In the genomic region with DNA sequence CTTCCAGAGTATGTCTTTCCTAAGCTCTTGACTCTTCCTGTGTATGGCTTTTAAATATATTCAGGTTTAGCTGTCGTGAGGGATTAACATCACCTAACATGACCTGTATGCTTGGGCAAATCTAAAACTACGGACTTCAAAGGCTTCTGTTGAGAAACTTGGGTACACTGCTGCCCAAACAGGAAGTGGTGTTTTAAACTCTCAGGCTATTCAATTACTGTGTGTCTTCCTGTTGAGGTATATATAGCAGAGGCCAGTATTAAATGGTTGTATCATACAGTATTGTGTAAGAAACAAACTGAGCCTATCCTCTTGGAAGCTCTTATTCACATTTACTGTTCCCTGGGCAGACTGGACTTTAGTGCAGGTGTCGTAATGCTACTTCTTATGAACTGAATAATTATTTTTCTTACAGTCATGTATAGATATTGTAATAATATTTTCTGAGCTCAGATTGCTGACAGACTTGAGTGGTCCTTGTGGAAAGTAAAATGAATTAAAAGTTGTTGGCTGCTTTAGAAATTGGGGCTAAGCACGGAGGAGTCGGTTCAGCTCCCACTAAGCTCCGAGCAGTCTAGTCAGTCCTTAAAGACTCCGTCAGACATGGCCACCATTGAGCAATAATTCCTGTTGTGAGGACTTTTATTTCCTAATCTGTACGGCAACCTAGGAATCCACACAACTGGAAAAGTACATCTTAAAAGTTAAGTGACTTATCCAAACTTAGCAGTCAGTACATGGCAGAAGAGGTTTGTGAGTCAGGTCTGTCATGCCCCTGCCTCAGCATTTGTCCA, we compare ENCODE assay signal across 13 mouse cellular contexts. TPM values are rescaled to one million over a fixed set of nuclear protein-coding genes. Genes with fewer than 3 reads are reported as not detected.
DNase-seq lines count a peak whose midpoint lies in the region; ATAC-seq and TF ChIP-seq lines count a peak whose summit lies in the region.
"Had no signal": no experiment of that assay in that cellular context is flagged by ENCODE, and none has a peak within 500 bp of the region (broad histone marks: within the 10 kb centered on the region; RNA-seq: fewer than 3 reads in every experiment).

No protein-coding gene starts in this region.

- no peak overlapping the region for H3K9ac ChIP-seq in kidney, embryonic 16.5 days (replicated peaks; ENCODE audit: low read length)
- H3K9ac ChIP-seq: liver, embryonic 15.5 days had no signal

- H3K36me3 ChIP-seq in kidney, adult 2 months (ENCODE audit: control insufficient read depth, insufficient read depth, low read length): no peaks in the 10 kb centered on the region
- no peaks in the 10 kb centered on the region for H3K36me3 ChIP-seq in kidney, embryonic 16.5 days (ENCODE audit: insufficient read depth, low read length)
- H3K36me3 ChIP-seq: forebrain, embryonic 10.5 days; liver, embryonic 15.5 days had no signal

- TF ChIP-seq POLR2A in kidney, adult 2 months (IDR thresholded peaks at IDR 0.05; ENCODE audit: low read depth, low read length): no peak
- no peak for TF ChIP-seq POLR2A in bone marrow macrophage, adult 2 months (IDR thresholded peaks at IDR 0.05; ENCODE audit: borderline replicate concordance, low read depth, low read length)

- 67% methylated on average over 8 of the region's 8 CpGs for WGBS in kidney, adult 2 months
- 73% methylated on average over 8 of the region's 8 CpGs for WGBS in kidney, embryonic 16.5 days

- no peak for ATAC-seq in kidney, embryonic 16.5 days (ENCODE audit: low FRiP score, low TSS enrichment)
- ATAC-seq: hindbrain, postnatal 0 days had no signal

- DNase-seq in kidney, adult 2 months: no peak
- DNase-seq in A20 (ENCODE audit: low read depth, low spot score): peak; percentile 50
- DNase-seq in lung, postnatal 36 days: peak; percentile 65
- DNase-seq in cerebellum, adult 8-10 months: no peak
- no peak for DNase-seq in cerebellum, postnatal 14 days
- DNase-seq in gastrocnemius, postnatal 36 days: no peak
- DNase-seq: cerebellum, adult 11-12 months; thymus, adult 2 months had no signal

- H3K27me3 ChIP-seq in kidney, adult 2 months (replicated peaks; ENCODE audit: control insufficient read depth, insufficient read depth, low read length): no peaks in the 10 kb centered on the region
- no peaks in the 10 kb centered on the region for H3K27me3 ChIP-seq in kidney, embryonic 16.5 days (ENCODE audit: insufficient read depth, low read length)

- H3K4me2 ChIP-seq in kidney, embryonic 16.5 days (replicated peaks; ENCODE audit: low read depth, low read length): no peak overlapping the region
- H3K4me2 ChIP-seq: liver, embryonic 15.5 days had no signal

- H3K4me1 ChIP-seq in kidney, adult 2 months (ENCODE audit: control insufficient read depth, insufficient read depth, low read length): peaks cover 7% of the 10 kb centered on the region
- 0 out of 2 replicates have a peak, but pooled peaks cover under 1% of the 10 kb centered on the region for H3K4me1 ChIP-seq in kidney, embryonic 16.5 days (ENCODE audit: insufficient read depth, low read length)
- H3K4me1 ChIP-seq in bone marrow macrophage, adult 2 months (ENCODE audit: control insufficient read depth, insufficient read depth, low read length): peaks cover 63% of the 10 kb centered on the region
- H3K4me1 ChIP-seq: forebrain, embryonic 10.5 days had no signal

- H3K27ac ChIP-seq in kidney, adult 2 months (ENCODE audit: insufficient read depth, low read depth, low read length): 0 out of 2 replicates have a peak overlapping the region, but pooled peaks have one; percentile 15
- H3K27ac ChIP-seq in kidney, embryonic 16.5 days (ENCODE audit: low read length): no peak overlapping the region
- peak overlapping the region; percentile 64 for H3K27ac ChIP-seq in bone marrow macrophage, adult 2 months (ENCODE audit: insufficient read depth, low read depth, low read length)
- H3K27ac ChIP-seq: forebrain, embryonic 10.5 days; hindbrain, postnatal 0 days; liver, embryonic 15.5 days had no signal

- H3K4me3 ChIP-seq in kidney, adult 2 months (ENCODE audit: insufficient read depth, low read depth, low read length): no peak overlapping the region
- H3K4me3 ChIP-seq in kidney, embryonic 16.5 days (ENCODE audit: low read length): no peak overlapping the region
- peak overlapping the region; percentile 23 for H3K4me3 ChIP-seq in bone marrow macrophage, adult 2 months (ENCODE audit: insufficient read depth, low read length)
- H3K4me3 ChIP-seq: forebrain, embryonic 10.5 days; liver, embryonic 15.5 days had no signal

- no peak for TF ChIP-seq CTCF in kidney, adult 2 months (conservative IDR thresholded peaks at IDR 0.05; ENCODE audit: insufficient read depth, insufficient read length, low read depth, low read length)
- no peak for TF ChIP-seq CTCF in bone marrow macrophage, adult 2 months (IDR thresholded peaks at IDR 0.05; ENCODE audit: low read depth, low read length)

- intact Hi-C loops in gastrocnemius, postnatal 36 days (cut with DNase I): no loop called here

- no peaks in the 10 kb centered on the region for H3K9me3 ChIP-seq in kidney, embryonic 16.5 days (ENCODE audit: low read length)
- H3K9me3 ChIP-seq: forebrain, embryonic 10.5 days; liver, embryonic 15.5 days had no signal

RNA-seq across cellular contexts. Expression of a gene that starts 7.0 kb away (rescaled TPM):
- polyA plus RNA-seq in kidney, adult 2 months (2012; rRNA removed): 48.0 and 49.5 TPM in 2 replicates
- 11.6 and 18.6 TPM in 2 replicates for polyA plus RNA-seq in kidney, embryonic 16.5 days (2015; fragmentation: Nextera tagmentation; extraction: Ambion mirVana)
- polyA plus RNA-seq in bone marrow macrophage, adult 2 months (2012; ENCODE audit: insufficient read depth, insufficient read length, missing spikeins): 92.7 and 99.2 TPM in 2 replicates
- total RNA-seq in gastrocnemius, postnatal 36 days (2021): 1 to 10 TPM; 5.6 to 8.8 TPM

RNA-seq across cellular contexts. Expression of a gene that starts 54.1 kb away (rescaled TPM):
- polyA plus RNA-seq in kidney, adult 2 months (2012; rRNA removed): 9.1 and 10.5 TPM in 2 replicates
- polyA plus RNA-seq in kidney, embryonic 16.5 days (2015; fragmentation: Nextera tagmentation; extraction: Ambion mirVana): 43.9 and 48.9 TPM in 2 replicates
- 27.3 and 30.5 TPM in 2 replicates for polyA plus RNA-seq in bone marrow macrophage, adult 2 months (2012; ENCODE audit: insufficient read depth, insufficient read length, missing spikeins)
- total RNA-seq in gastrocnemius, postnatal 36 days (2021): 1 to 10 TPM; 7.0 to 7.2 TPM

Comparison
In these comparisons a context has a peak if more than half of its experiments do, and no peak if none do; other contexts are left out.
1. DNase-seq: peak in A20 (single experiment) and lung, postnatal 36 days (single experiment); none in kidney, adult 2 months (single experiment), cerebellum, adult 8-10 months (single experiment), cerebellum, postnatal 14 days (0 of 2) and gastrocnemius, postnatal 36 days (0 of 2).